Mouse (Mus musculus): ENCODE data around the gene Naglu. TPM values are rescaled to one million over a fixed set of nuclear protein-coding genes. Genes with fewer than 3 reads are reported as not detected.

The Naglu gene
- polyA plus RNA-seq, 1 experiment from 2014 or later = 18.9 TPM

- no peak overlapping the region for H3K9ac ChIP-seq (replicated peaks; ENCODE audit: low read depth)
- peaks cover 7% of the 10 kb centered on the region; the same call in 1 of the 2 replicates for H3K27me3 ChIP-seq (replicated peaks; ENCODE audit: insufficient read depth, low read length)
- no peaks in the 10 kb centered on the region for H3K9me3 ChIP-seq (ENCODE audit: low read length)
- no peaks in the 10 kb centered on the region for H3K36me3 ChIP-seq (ENCODE audit: insufficient read depth, low read length)
- no peak for DNase-seq (ENCODE audit: low spot score)
- peaks cover 23% of the 10 kb centered on the region for H3K4me1 ChIP-seq (ENCODE audit: insufficient read depth, low read depth, low read length)
- no peak; the same call in 1 of the 2 replicates for TF ChIP-seq CTCF (IDR thresholded peaks at IDR 0.05)
- 87% methylated on average over 14 of the region's 14 CpGs for WGBS
- H3K4me2 ChIP-seq (replicated peaks; ENCODE audit: low read depth, low read length) = no peak overlapping the region
- no peak overlapping the region for H3K27ac ChIP-seq (ENCODE audit: low read length)
- no peak overlapping the region for H3K4me3 ChIP-seq (ENCODE audit: low read depth, low read length)
- ATAC-seq = no peak
Observed at GRCm38 (mm10) chr11:101084246-101084645, 14.4 kb downstream of the Naglu start.

- ATAC-seq (no peak), DNase-seq (ENCODE audit: low spot score) (no peak)
- H3K36me3 ChIP-seq (ENCODE audit: insufficient read depth, low read length) = peaks cover 3% of the 10 kb centered on the region; the same call in 1 of the 2 replicates
- no peak for TF ChIP-seq EP300 (IDR thresholded peaks at IDR 0.05)
- TF ChIP-seq CTCF (IDR thresholded peaks at IDR 0.05) = no peak
- H3K4me2 ChIP-seq (replicated peaks; ENCODE audit: low read depth, low read length) = no peak overlapping the region
- H3K27me3 ChIP-seq (replicated peaks; ENCODE audit: insufficient read depth, low read length) = peaks cover 1% of the 10 kb centered on the region; the same call in 1 of the 2 replicates
- H3K9me3 ChIP-seq (ENCODE audit: low read length) = no peaks in the 10 kb centered on the region
- peaks cover 22% of the 10 kb centered on the region for H3K4me1 ChIP-seq (ENCODE audit: insufficient read depth, low read depth, low read length)
- no peak overlapping the region for H3K9ac ChIP-seq (replicated peaks; ENCODE audit: low read depth)
- 95% methylated on average over 12 of the region's 12 CpGs for WGBS
- H3K27ac ChIP-seq (ENCODE audit: low read length) = no peak overlapping the region
- H3K4me3 ChIP-seq (ENCODE audit: low read depth, low read length) = no peak overlapping the region
Observed at GRCm38 (mm10) chr11:101084811-101085210, 15.0 kb downstream of the Naglu start.

DNA sequence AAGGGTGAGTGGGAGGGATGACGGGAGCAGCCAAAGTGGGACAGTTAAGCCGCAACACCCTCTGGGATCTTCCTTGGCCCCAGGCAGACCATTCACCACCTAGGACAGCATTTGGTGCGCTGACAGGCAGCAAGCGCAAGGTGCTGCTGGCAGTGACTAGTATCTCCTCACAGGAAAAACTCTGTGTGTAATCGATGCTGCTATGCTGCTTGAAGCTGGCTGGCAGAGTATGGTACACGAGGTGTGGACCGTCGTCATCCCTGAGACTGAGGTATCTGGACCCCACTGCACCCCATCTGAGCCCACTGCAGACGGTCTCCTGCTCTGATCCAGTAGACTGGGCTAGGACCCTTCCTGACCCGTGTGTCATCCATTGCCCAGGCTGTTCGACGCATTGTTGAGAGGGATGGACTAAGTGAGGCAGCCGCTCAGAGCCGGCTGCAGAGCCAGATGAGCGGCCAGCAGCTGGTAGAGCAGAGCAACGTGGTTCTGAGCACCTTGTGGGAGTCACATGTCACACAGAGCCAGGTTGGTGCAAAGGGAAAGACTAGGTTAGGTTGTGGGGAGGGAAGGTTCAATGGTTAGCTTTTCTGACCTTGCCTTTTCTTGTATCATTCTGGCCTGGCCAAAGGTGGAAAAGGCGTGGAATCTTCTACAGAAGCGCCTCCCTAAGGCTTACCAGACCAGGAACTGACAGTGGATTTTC lies 16.0 kb downstream of the Naglu start:
- Histone ChIP-seq H3K9me3 (ENCODE audit: low read length) (no peaks in the 10 kb centered on the region), H3K36me3 (ENCODE audit: insufficient read depth, low read length) (peaks cover 5% of the 10 kb centered on the region; the same call in 1 of the 2 replicates), H3K4me2 (replicated peaks; ENCODE audit: low read depth, low read length) (no peak overlapping the region), H3K4me3 (ENCODE audit: low read depth, low read length) (no peak overlapping the region), H3K4me1 (ENCODE audit: insufficient read depth, low read depth, low read length) (peaks cover 20% of the 10 kb centered on the region; the same call in 1 of the 2 replicates), H3K27ac (ENCODE audit: low read length) (peak overlapping the region; percentile 85; the same call in 1 of the 2 replicates), H3K27me3 (replicated peaks; ENCODE audit: insufficient read depth, low read length) (no peaks in the 10 kb centered on the region), H3K9ac (replicated peaks; ENCODE audit: low read depth) (no peak overlapping the region)
- TF ChIP-seq CTCF (IDR thresholded peaks at IDR 0.05) (no peak), EP300 (IDR thresholded peaks at IDR 0.05) (no peak)
- ATAC-seq (no peak), DNase-seq (ENCODE audit: low spot score) (no peak)
- WGBS = 89% methylated on average over 18 of the region's 18 CpGs

DNA sequence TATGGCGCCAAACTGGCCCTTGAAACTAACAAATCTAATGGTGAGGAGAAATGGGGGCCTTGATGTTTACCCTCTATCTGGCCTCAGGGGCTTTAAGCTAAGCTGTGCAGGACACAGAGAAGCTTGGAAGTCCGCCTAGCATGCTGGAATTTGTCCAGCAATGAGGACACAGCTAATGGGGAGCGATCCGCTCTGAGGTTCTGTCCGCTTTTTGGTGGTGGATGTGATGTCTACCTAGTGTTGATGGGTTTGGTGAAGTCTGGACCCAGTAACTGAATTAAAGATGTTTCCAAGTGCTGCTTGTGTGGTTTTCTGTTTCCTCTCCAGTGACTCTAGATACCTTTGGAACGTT lies 16.5 kb downstream of the Naglu start:
- ATAC-seq (no peak), DNase-seq (ENCODE audit: low spot score) (no peak)
- H3K9me3 ChIP-seq (ENCODE audit: low read length) = no peaks in the 10 kb centered on the region
- H3K27ac ChIP-seq (ENCODE audit: low read length) = peak overlapping the region; percentile 85
- peaks cover 8% of the 10 kb centered on the region; the same call in 1 of the 2 replicates for H3K36me3 ChIP-seq (ENCODE audit: insufficient read depth, low read length)
- H3K9ac ChIP-seq (replicated peaks; ENCODE audit: low read depth) = no peak overlapping the region
- no peaks in the 10 kb centered on the region for H3K27me3 ChIP-seq (replicated peaks; ENCODE audit: insufficient read depth, low read length)
- WGBS = 69% methylated on average over 6 of the region's 6 CpGs
- peaks cover 20% of the 10 kb centered on the region; the same call in 1 of the 2 replicates for H3K4me1 ChIP-seq (ENCODE audit: insufficient read depth, low read depth, low read length)
- peak overlapping the region; percentile 96 for H3K4me2 ChIP-seq (replicated peaks; ENCODE audit: low read depth, low read length)
- no peak overlapping the region for H3K4me3 ChIP-seq (ENCODE audit: low read depth, low read length)
- TF ChIP-seq CTCF (IDR thresholded peaks at IDR 0.05) (no peak), EP300 (IDR thresholded peaks at IDR 0.05) (no peak)

GRCm38 (mm10) chr11:101086756-101087681 lies 17.2 kb downstream of the Naglu start, which contains the start of gene Mlx:
Mlx (plus strand) TSS chr11:101087277.
- peak within 1 kb of the TSS; percentile 85 for H3K27ac ChIP-seq (ENCODE audit: low read length)
- DNase-seq (ENCODE audit: low spot score) (peak; percentile 99), ATAC-seq (peak; percentile 84)
- H3K27me3 ChIP-seq (replicated peaks; ENCODE audit: insufficient read depth, low read length) = no peaks in the 10 kb centered on the region
- TF ChIP-seq EP300 (IDR thresholded peaks at IDR 0.05) (no peak), CTCF (IDR thresholded peaks at IDR 0.05) (no peak)
- peak within 1 kb of the TSS; percentile 77 for H3K9ac ChIP-seq (replicated peaks; ENCODE audit: low read depth)
- H3K36me3 ChIP-seq (ENCODE audit: insufficient read depth, low read length) = peaks cover 11% of the 10 kb centered on the region; the same call in 1 of the 2 replicates
- peaks cover 20% of the 10 kb centered on the region; the same call in 1 of the 2 replicates for H3K4me1 ChIP-seq (ENCODE audit: insufficient read depth, low read depth, low read length)
- peak within 1 kb of the TSS; percentile 67 for H3K4me3 ChIP-seq (ENCODE audit: low read depth, low read length)
- no peaks in the 10 kb centered on the region for H3K9me3 ChIP-seq (ENCODE audit: low read length)
- peak within 1 kb of the TSS; percentile 96 for H3K4me2 ChIP-seq (replicated peaks; ENCODE audit: low read depth, low read length)
- 1% methylated on average over 52 of the region's 52 CpGs for WGBS

GRCm38 (mm10) chr11:101087682-101088055 lies 17.9 kb downstream of the Naglu start:
- H3K36me3 ChIP-seq (ENCODE audit: insufficient read depth, low read length) = peaks cover 15% of the 10 kb centered on the region; the same call in 1 of the 2 replicates

More at GRCm38 (mm10) chr11:101087682-101088055, 17.9 kb downstream of the Naglu start:
- WGBS = 2% methylated on average over 8 of the region's 8 CpGs
- Histone ChIP-seq H3K4me2 (replicated peaks; ENCODE audit: low read depth, low read length) (peak overlapping the region; percentile 96), H3K4me3 (ENCODE audit: low read depth, low read length) (peak overlapping the region; percentile 67), H3K27ac (ENCODE audit: low read length) (peak overlapping the region; percentile 85), H3K4me1 (ENCODE audit: insufficient read depth, low read depth, low read length) (peaks cover 20% of the 10 kb centered on the region; the same call in 1 of the 2 replicates), H3K9me3 (ENCODE audit: low read length) (no peaks in the 10 kb centered on the region), H3K9ac (replicated peaks; ENCODE audit: low read depth) (peak overlapping the region; percentile 77), H3K27me3 (replicated peaks; ENCODE audit: insufficient read depth, low read length) (no peaks in the 10 kb centered on the region)
- TF ChIP-seq CTCF (IDR thresholded peaks at IDR 0.05) (no peak), EP300 (IDR thresholded peaks at IDR 0.05) (no peak)
- DNase-seq (ENCODE audit: low spot score) (peak; percentile 68), ATAC-seq (no peak)

Data from lung, postnatal 0 days (tissue).